Mouse (Mus musculus) liver, embryonic 14.5 days (tissue): ENCODE data around the gene Spsb2. TPM values are rescaled to one million over a fixed set of nuclear protein-coding genes. Genes with fewer than 3 reads are reported as not detected.
A peak's percentile ranks its signal among the peaks of the same experiment; 100 is the strongest.
"Not testable (repeated sequence)": the region's sequence is repeated elsewhere in the genome, so short reads cannot be mapped to it uniquely, and the experiment has no call there.

Experiments used
- ATAC-seq: fragments of 200-750 bp; cut with Nextera tagmentation; 2 replicates; pipeline ENCODE4 v1.8.0; 2017; ENCODE audit warnings: moderate number of reproducible peaks, mild to moderate bottlenecking, moderate library complexity; ENCODE audit not compliant: insufficient read depth
- DNase-seq, 3 experiments: peaks; one replicate each; pipeline ENCODE4 v3.0.0-alpha.2; 2012 to 2013; ENCODE audit warnings: low read depth in 3 of 3, low spot score in 3 of 3
- H3K27ac ChIP-seq: fragments of 300-500 bp; sonication (generic); 2 replicates; pipeline ENCODE4 v1.5.1; 2014; ENCODE audit warnings: moderate library complexity, mild to moderate bottlenecking, control low read depth, inconsistent platforms
- H3K27me3 ChIP-seq: fragments of 300-500 bp; sonication (generic); 2 replicates; pipeline ENCODE4 v1.6.1; 2014; ENCODE audit warnings: mild to moderate bottlenecking, low read length, moderate library complexity; ENCODE audit not compliant: control insufficient read depth, insufficient read depth
- H3K36me3 ChIP-seq: fragments of 300-500 bp; sonication (generic); replicated peaks from 2 replicates; pipeline ENCODE4 v1.6.1; 2014; ENCODE audit warnings: low read depth; ENCODE audit not compliant: control insufficient read depth, insufficient read depth
- H3K4me1 ChIP-seq, 2 experiments: fragments of 200-500 bp in 1 of 2; fragments of 300-500 bp in 1 of 2; sonication (generic) in 1 of 2; replicated peaks; 2 replicates each; pipeline ENCODE4 v1.6.1; 2012 to 2014; ENCODE audit warnings: antibody characterized with exemption in 1 of 2, inconsistent platforms in 1 of 2, low read length in 1 of 2; ENCODE audit not compliant: control insufficient read depth in 2 of 2, insufficient read depth in 2 of 2
- H3K4me2 ChIP-seq: fragments of 300-500 bp; sonication (generic); 2 replicates; pipeline ENCODE4 v1.6.1; 2014; ENCODE audit warnings: low read depth, mild to moderate bottlenecking, control low read depth, moderate library complexity
- H3K4me3 ChIP-seq, 2 experiments: fragments of 200-500 bp in 1 of 2; fragments of 300-500 bp in 1 of 2; sonication (generic) in 1 of 2; 2 replicates each; pipeline ENCODE4 v1.5.1; 2012 to 2014; ENCODE audit warnings: low read depth in 2 of 2, low read length in 2 of 2, mild to moderate bottlenecking in 2 of 2, control low read depth in 1 of 2, inconsistent platforms in 1 of 2, moderate library complexity in 1 of 2; ENCODE audit not compliant: insufficient read depth in 1 of 2
- H3K9ac ChIP-seq: fragments of 300-500 bp; sonication (generic); replicated peaks from 2 replicates; pipeline ENCODE4 v1.6.1; 2014; ENCODE audit warnings: mild to moderate bottlenecking, control low read depth, moderate library complexity
- H3K9me3 ChIP-seq: fragments of 300-500 bp; sonication (generic); 2 replicates; pipeline ENCODE4 v1.6.1; 2016; ENCODE audit warnings: low read length, mixed read lengths; ENCODE audit not compliant: control insufficient read depth
- CTCF ChIP-seq: IDR thresholded peaks from 2 replicates; pipeline ENCODE4 v1.5.1; 2016; ENCODE audit warnings: antibody characterized with exemption, low read depth, control low read depth
- EP300 ChIP-seq: IDR thresholded peaks from 2 replicates; pipeline ENCODE4 v1.6.1; 2016; ENCODE audit warnings: antibody characterized with exemption, low read depth
- WGBS: fragments of 180-500 bp; shearing (Covaris S2); extraction: QIAGEN DNeasy Blood & Tissue Kit; methylation state at CpG from one replicate; pipeline ENCODE4 v1.1.7; 2014; ENCODE audit not compliant: insufficient replicate concordance; 5-methylcytosine and 5-hydroxymethylcytosine counted together
- polyA plus RNA-seq, 2 experiments: library from polyadenylated mRNA; depleted of rRNA in 1 of 2; stranded (reverse) in 1 of 2; unstranded in 1 of 2; fragments of >200 nt; fragmentation: Nextera tagmentation in 1 of 2; extraction: Ambion mirVana in 1 of 2; gene quantifications; 2 replicates each; pipeline versions ENCODE4 v1.2.1 to v1.2.3; 2012 to 2014

The Spsb2 gene
- polyA plus RNA-seq, 2 experiments = 4.7 to 5.0 TPM

DNA sequence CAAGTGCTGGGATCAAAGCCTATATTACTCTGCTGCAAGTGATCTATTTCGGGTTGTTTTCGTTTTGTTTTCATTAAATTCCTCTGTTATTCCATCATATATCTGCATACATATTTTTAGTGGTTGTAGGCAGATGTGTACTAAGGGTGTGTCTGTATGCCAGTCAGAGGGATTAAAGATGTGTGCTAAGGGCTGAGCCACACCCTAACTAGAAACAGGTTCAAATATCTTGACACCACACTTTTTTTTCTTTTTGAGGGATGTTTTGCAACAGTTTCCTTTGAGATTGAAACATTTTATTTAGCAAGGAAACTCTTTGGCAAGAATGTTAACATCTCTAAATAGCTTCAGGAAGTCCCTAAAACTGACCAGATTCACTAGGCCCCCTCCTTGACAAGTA lies 12.3 kb upstream of the Spsb2 start:
- Histone ChIP-seq H3K27ac (no peak overlapping the region), H3K4me1 (peaks cover 0 to 8% of the 10 kb centered on the region in 2 experiments; a peak in 2 of 4 replicates), H3K9me3 (no peaks in the 10 kb centered on the region), H3K27me3 (no peaks in the 10 kb centered on the region), H3K9ac (no peak overlapping the region), H3K4me3 (no peak overlapping the region), H3K36me3 (no peaks in the 10 kb centered on the region), H3K4me2 (no peak overlapping the region)
- TF ChIP-seq EP300 (no peak), CTCF (no peak)
- 64% methylated on average over 2 of the region's 2 CpGs for WGBS
- ATAC-seq (no peak; the same call in 1 of the 2 replicates), DNase-seq (no peak)

DNA sequence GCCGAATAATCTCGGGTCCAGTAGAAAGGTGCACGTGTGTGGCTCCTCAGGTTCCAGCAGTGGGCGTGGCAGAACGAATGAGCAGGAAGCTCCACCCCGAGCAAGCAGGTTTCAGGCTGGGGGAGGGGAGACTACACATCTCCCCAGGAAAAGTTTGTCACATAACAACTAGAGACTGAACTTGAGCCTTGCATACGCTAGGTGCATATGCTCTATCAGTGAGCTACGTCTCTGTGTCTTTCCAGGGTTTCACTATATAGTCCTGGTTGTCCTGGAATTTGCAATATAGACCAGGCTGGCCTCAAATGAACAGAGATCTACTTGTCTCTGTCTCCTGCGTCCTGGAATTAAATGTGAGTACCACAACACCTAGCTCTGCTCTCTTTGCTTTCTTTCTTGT lies 6.1 kb upstream of the Spsb2 start:
- not testable (repeated sequence) for DNase-seq, H3K27me3 ChIP-seq, H3K27ac ChIP-seq, H3K36me3 ChIP-seq, H3K9ac ChIP-seq, H3K9me3 ChIP-seq
- Histone ChIP-seq H3K4me2 (peak overlapping the region; percentile 53), H3K4me3 (peak overlapping the region; percentile 26 to 50), H3K4me1 (peaks cover 18 to 20% of the 10 kb centered on the region in 2 experiments)
- peak; percentile 25 for ATAC-seq
- 9% methylated on average over 4 of the region's 9 CpGs for WGBS

DNA sequence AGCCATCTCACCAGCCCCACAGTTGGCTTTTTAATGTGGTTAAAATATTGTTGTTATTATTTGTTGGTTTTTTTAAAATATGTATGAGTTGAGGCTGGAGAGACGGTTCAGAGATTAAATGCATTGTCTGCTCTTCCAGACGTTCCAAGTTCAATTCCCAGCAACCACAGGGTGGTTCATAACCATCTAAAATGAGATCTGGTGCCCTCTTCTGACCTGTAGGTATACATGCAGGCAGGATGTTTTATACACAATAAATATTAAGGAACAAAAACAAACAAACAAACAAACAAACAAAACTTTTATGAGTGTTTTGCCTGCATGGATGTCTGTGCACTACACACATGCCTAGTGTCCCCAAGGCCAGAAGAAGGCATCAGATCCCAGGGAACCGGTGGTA lies 5.4 kb upstream of the Spsb2 start:
- no peak overlapping the region for H3K27ac ChIP-seq
- H3K36me3 ChIP-seq = no peaks in the 10 kb centered on the region
- no peak for ATAC-seq
- no peak overlapping the region for H3K4me3 ChIP-seq
- no peaks in the 10 kb centered on the region for H3K27me3 ChIP-seq
- 67% methylated on average over 3 of the region's 3 CpGs for WGBS
- H3K4me2 ChIP-seq = no peak overlapping the region
- H3K9me3 ChIP-seq = no peaks in the 10 kb centered on the region
- no peak for DNase-seq
- H3K4me1 ChIP-seq = peaks cover 21% of the 10 kb centered on the region in 2 experiments
- TF ChIP-seq CTCF (peak; percentile 6; the same call in 1 of the 2 replicates), EP300 (no peak)
- no peak overlapping the region for H3K9ac ChIP-seq

DNA sequence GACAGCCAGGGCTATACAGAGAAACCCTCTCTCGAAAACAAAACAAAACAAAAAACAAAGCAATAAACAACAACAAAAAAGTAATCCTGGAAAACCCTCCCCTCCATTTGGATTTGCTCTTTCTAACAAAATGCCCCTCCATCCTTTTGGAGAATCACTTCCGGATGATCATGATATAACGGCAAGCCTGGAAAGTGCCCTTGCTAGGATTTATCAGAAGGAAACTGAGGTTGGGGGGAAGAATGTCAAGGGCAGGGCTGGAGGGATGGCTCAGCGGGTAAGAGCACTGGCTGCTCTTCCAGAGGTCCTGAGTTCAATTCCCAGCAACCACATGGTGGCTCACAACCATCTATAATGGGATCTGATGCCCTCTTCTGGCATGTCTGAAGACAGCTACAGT lies 4.8 kb upstream of the Spsb2 start:
- H3K36me3 ChIP-seq, H3K9ac ChIP-seq, H3K27ac ChIP-seq, DNase-seq, H3K9me3 ChIP-seq, H3K27me3 ChIP-seq, H3K4me2 ChIP-seq, ATAC-seq, H3K4me3 ChIP-seq: not testable (repeated sequence)
- H3K4me1 ChIP-seq = peaks cover 23 to 24% of the 10 kb centered on the region in 2 experiments
- WGBS = 83% methylated on average over 4 of the region's 4 CpGs

DNA sequence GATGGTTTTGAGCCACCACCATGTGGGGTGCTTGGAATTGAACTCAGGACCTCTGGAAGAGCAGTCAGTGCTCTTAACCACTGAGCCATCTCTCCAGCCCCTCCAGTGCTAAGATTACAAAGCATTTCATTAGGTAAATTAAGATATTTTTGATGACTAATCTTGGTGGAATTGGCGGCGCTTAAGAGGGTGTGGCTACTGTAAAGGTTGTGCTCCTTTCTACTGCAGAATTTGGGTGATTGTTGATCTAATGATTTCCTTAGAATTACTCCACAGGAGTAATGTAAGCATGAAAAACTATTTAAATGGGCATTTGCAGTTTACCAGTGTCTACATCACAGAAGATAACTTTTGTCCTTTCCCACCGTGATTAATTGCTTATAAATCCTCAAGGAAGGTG lies 4.1 kb upstream of the Spsb2 start:
- no peaks in the 10 kb centered on the region for H3K9me3 ChIP-seq
- peaks cover 23 to 24% of the 10 kb centered on the region in 2 experiments for H3K4me1 ChIP-seq
- H3K27ac ChIP-seq = no peak overlapping the region
- 34% methylated on average over 3 of the region's 3 CpGs for WGBS
- H3K4me2 ChIP-seq = no peak overlapping the region
- no peak for ATAC-seq
- no peaks in the 10 kb centered on the region for H3K36me3 ChIP-seq
- H3K27me3 ChIP-seq = no peaks in the 10 kb centered on the region
- TF ChIP-seq EP300 (no peak), CTCF (no peak)
- H3K4me3 ChIP-seq = no peak overlapping the region
- H3K9ac ChIP-seq = no peak overlapping the region
- no peak for DNase-seq
